Mouse (Mus musculus) CH12.LX (cell line): ENCODE results near the gene Dlgap1.
"Not testable (repeated sequence)": the region's sequence is repeated elsewhere in the genome, so short reads cannot be mapped to it uniquely, and the experiment has no call there.

Experiments used
- CTCF ChIP-seq, 2 experiments: IDR thresholded peaks in 1 of 2; conservative IDR thresholded peaks in 1 of 2; 2 replicates each; pipeline ENCODE4 v1.5.1; 2011 to 2012; ENCODE audit warnings: low read depth in 2 of 2, low read length in 2 of 2, improper control_type of control experiment in 1 of 2, inconsistent platforms in 1 of 2, mild to moderate bottlenecking in 1 of 2, moderate library complexity in 1 of 2
- JUND ChIP-seq: conservative IDR thresholded peaks from 2 replicates; pipeline ENCODE4 v1.6.1; 2011; ENCODE audit warnings: low read depth, low read length, improper control_type of control experiment
- SIN3A ChIP-seq: IDR thresholded peaks from 2 replicates; pipeline ENCODE4 v1.6.1; 2012; ENCODE audit warnings: low read length, improper control_type of control experiment, inconsistent platforms
- USF1 ChIP-seq: IDR thresholded peaks from 2 replicates; pipeline ENCODE4 v1.6.1; 2014; ENCODE audit warnings: low read depth, mild to moderate bottlenecking, inconsistent platforms, low read length, improper control_type of control experiment

DNA sequence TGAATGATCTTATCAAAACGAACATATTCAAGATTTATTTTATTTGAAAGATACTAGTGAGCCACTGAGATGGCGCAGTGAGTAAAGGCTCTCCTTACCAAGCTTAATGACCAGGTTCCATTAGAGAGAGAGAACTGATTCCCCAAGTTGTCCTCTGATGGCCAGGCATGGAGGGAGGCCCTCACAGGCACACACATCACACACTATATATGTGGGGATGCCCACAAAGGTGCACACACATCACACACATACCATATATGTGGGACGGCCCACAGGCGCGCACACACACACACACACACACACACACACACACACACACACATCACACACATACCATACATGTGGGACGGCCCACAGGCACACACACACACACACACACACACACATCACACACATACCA lies 868.6 kb downstream of the Dlgap1 start:
- TF ChIP-seq CTCF (conservative IDR thresholded peaks at IDR 0.05 in 1 of 2, IDR thresholded peaks at IDR 0.05 in 1 of 2; ENCODE audit: low read depth in 2 of 2, low read length in 2 of 2); JUND; USF1; SIN3A: not testable (repeated sequence)
